Mouse (Mus musculus) embryonic fibroblast, embryonic 13.5 days (primary cell): ENCODE results near the gene Fmnl2.

Experiments
- CTCF ChIP-seq: IDR thresholded peaks from 2 replicates; pipeline ENCODE4 v1.5.1; 2011; ENCODE audit warnings: mild to moderate bottlenecking, control low read depth, low read length, moderate library complexity, borderline replicate concordance; ENCODE audit not compliant: insufficient read depth
- POLR2A ChIP-seq: IDR thresholded peaks from 2 replicates; pipeline ENCODE4 v1.6.1; 2011; ENCODE audit warnings: low read depth, mild to moderate bottlenecking, control low read depth, low read length, moderate library complexity

GRCm38 (mm10) chr2:53066973-53067372 lies 209.3 kb downstream of the Fmnl2 start:
- TF ChIP-seq POLR2A (no peak), CTCF (no peak)
